Mouse (Mus musculus) layer of hippocampus, postnatal 14 days (tissue): ENCODE measurements around the gene Cers2. TPM values are rescaled to one million over a fixed set of nuclear protein-coding genes. Genes with fewer than 3 reads are reported as not detected.
"Not testable (repeated sequence)": the region's sequence is repeated elsewhere in the genome, so short reads cannot be mapped to it uniquely, and the experiment has no call there.

Source experiments
- DNase-seq, 2 experiments: peaks; one replicate each; pipeline ENCODE4 v3.0.0; 2021 to 2022; ENCODE audit warnings: low spot score in 2 of 2, mixed read lengths in 1 of 2
- total RNA-seq, 2 experiments: library from RNA; stranded (reverse); gene quantifications; 2 replicates each; pipeline ENCODE4 v1.2.3; 2021

Cers2 gene
- total RNA-seq, 2 experiments from 2014 or later, result 60.8 to 62.0 TPM

- no peak for DNase-seq
Measured at GRCm38 (mm10) chr3:95315844-95316550, 1.4 kb downstream of the Cers2 start.

- peak; percentile 18 to 45 for DNase-seq
Measured at GRCm38 (mm10) chr3:95317414-95318080, 3.0 kb downstream of the Cers2 start.

- DNase-seq, result no peak
Measured at GRCm38 (mm10) chr3:95318548-95318947, 4.0 kb downstream of the Cers2 start.

GRCm38 (mm10) chr3:95319110-95319509 lies 4.5 kb downstream of the Cers2 start:
- no peak for DNase-seq

- DNase-seq, result no peak
Measured at GRCm38 (mm10) chr3:95319701-95320625, 5.4 kb downstream of the Cers2 start.

- DNase-seq, result no peak
Measured at GRCm38 (mm10) chr3:95323429-95323828, 8.8 kb downstream of the Cers2 start.

- no peak for DNase-seq
Measured at GRCm38 (mm10) chr3:95324454-95325144, 10.0 kb downstream of the Cers2 start.

- no peak for DNase-seq
Measured at GRCm38 (mm10) chr3:95328803-95329404, 14.3 kb downstream of the Cers2 start.

- no peak for DNase-seq
Measured at GRCm38 (mm10) chr3:95331528-95331927, 16.9 kb downstream of the Cers2 start.

- no peak for DNase-seq
Measured at GRCm38 (mm10) chr3:95337345-95337744, 22.8 kb downstream of the Cers2 start.

GRCm38 (mm10) chr3:95338251-95338650 lies 23.7 kb downstream of the Cers2 start:
- DNase-seq, result no peak

- not testable (repeated sequence) for DNase-seq
Measured at GRCm38 (mm10) chr3:95343356-95344000, 28.9 kb downstream of the Cers2 start.

GRCm38 (mm10) chr3:95346454-95346853 lies 31.9 kb downstream of the Cers2 start:
- no peak for DNase-seq

- DNase-seq, result not testable (repeated sequence)
Measured at GRCm38 (mm10) chr3:95348343-95348742, 33.8 kb downstream of the Cers2 start.

- DNase-seq, result peak in 1 of 2 experiments; percentile 26
Measured at GRCm38 (mm10) chr3:95349491-95349890, 34.9 kb downstream of the Cers2 start.

GRCm38 (mm10) chr3:95355911-95356544 lies 41.4 kb downstream of the Cers2 start:
- not testable (repeated sequence) for DNase-seq

- peak; percentile 90 to 96 for DNase-seq
Measured at GRCm38 (mm10) chr3:95356701-95357449, 42.3 kb downstream of the Cers2 start, which contains the start of gene Setdb1. Gene Setdb1, minus strand, starts transcription at chr3:95357202.

- no peak for DNase-seq
Measured at GRCm38 (mm10) chr3:95357746-95358145, 43.2 kb downstream of the Cers2 start.

- not testable (repeated sequence) for DNase-seq
Measured at GRCm38 (mm10) chr3:95360276-95360675, 45.7 kb downstream of the Cers2 start.
